ENCODE assay signal across 34 mouse cellular contexts in the genomic region with DNA sequence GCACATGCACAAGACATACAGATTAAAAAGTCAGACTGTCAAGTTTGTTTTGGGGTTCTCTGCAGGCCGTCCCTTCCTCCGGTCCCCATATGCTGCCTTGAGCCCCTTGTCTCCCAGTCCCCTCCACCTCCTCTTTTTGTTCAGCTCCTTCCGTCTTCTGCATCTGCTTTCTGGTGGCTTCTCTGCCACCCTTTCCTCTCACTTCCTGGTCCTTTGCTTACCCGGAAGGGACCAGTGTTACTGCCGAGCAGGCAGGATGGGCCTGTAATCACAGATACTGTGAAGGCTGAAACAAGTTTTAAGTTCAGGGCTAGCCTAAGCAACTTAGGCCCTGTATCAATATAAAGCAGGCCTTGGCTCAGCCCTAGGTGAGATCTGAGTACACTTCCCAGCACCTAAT.
"Had no signal": no experiment of that assay in that cellular context is flagged by ENCODE, and none has a peak within 500 bp of the region (broad histone marks: within the 10 kb centered on the region; RNA-seq: fewer than 3 reads in every experiment).

No protein-coding gene starts in this region.

- H3K27ac ChIP-seq: heart, embryonic 10.5 days; heart, embryonic 13.5 days; heart, embryonic 15.5 days; hindbrain, embryonic 10.5 days; hindbrain, embryonic 12.5 days; hindbrain, embryonic 13.5 days; hindbrain, embryonic 14.5 days; hindbrain, embryonic 15.5 days; hindbrain, postnatal 0 days; intestine, embryonic 15.5 days; kidney, embryonic 15.5 days; kidney, postnatal 0 days; left cerebral cortex, adult 2 months had no signal

- DNase-seq: heart, postnatal 10 days; heart, postnatal 14 days; heart, postnatal 4 days; kidney, adult 11 months; kidney, adult 18-20 months; kidney, adult 2 months; kidney, adult 8-10 months; kidney, adult 9 months; kidney, postnatal 10 days; kidney, postnatal 14 days; kidney, postnatal 25 days; kidney, postnatal 36 days; kidney, postnatal 4 days; layer of hippocampus, adult 9-11 months had no signal

- H3K36me3 ChIP-seq: heart, embryonic 15.5 days had no signal

- H3K9ac ChIP-seq: heart, embryonic 12.5 days; heart, embryonic 13.5 days; heart, embryonic 15.5 days; hindbrain, embryonic 12.5 days; hindbrain, embryonic 13.5 days; hindbrain, embryonic 14.5 days; hindbrain, embryonic 15.5 days; intestine, embryonic 15.5 days; kidney, embryonic 15.5 days had no signal

- H3K4me2 ChIP-seq: heart, embryonic 11.5 days; heart, embryonic 12.5 days; heart, embryonic 13.5 days; heart, embryonic 15.5 days; hindbrain, embryonic 12.5 days; hindbrain, embryonic 13.5 days; hindbrain, embryonic 14.5 days; hindbrain, embryonic 15.5 days; intestine, embryonic 15.5 days; kidney, embryonic 15.5 days had no signal

- H3K4me3 ChIP-seq: heart, embryonic 10.5 days; heart, embryonic 12.5 days; heart, embryonic 13.5 days; heart, embryonic 15.5 days; hindbrain, embryonic 10.5 days; hindbrain, embryonic 12.5 days; hindbrain, embryonic 13.5 days; hindbrain, embryonic 15.5 days; intestine, embryonic 15.5 days; kidney, embryonic 15.5 days; layer of hippocampus, adult 2 months; left cerebral cortex, adult 2 months had no signal

- H3K9me3 ChIP-seq: heart, embryonic 10.5 days; heart, embryonic 12.5 days; heart, embryonic 13.5 days; heart, embryonic 15.5 days; hindbrain, embryonic 10.5 days; hindbrain, embryonic 12.5 days; hindbrain, embryonic 13.5 days; hindbrain, embryonic 15.5 days; intestine, embryonic 15.5 days; kidney, embryonic 15.5 days had no signal

- H3K27me3 ChIP-seq: heart, embryonic 12.5 days; heart, embryonic 13.5 days; heart, embryonic 15.5 days; hindbrain, embryonic 12.5 days; hindbrain, embryonic 13.5 days; hindbrain, embryonic 15.5 days; intestine, embryonic 15.5 days; kidney, embryonic 15.5 days had no signal

- H3K4me1 ChIP-seq: heart, embryonic 12.5 days; heart, embryonic 13.5 days; heart, embryonic 15.5 days; hindbrain, embryonic 10.5 days; hindbrain, embryonic 12.5 days; hindbrain, embryonic 13.5 days; hindbrain, embryonic 15.5 days; intestine, embryonic 15.5 days; kidney, embryonic 15.5 days had no signal

- ATAC-seq: hindbrain, embryonic 16.5 days; hindbrain, postnatal 0 days; inflammation-experienced regulatory T-cells, adult 6 months; intestine, embryonic 15.5 days; intestine, embryonic 16.5 days; intestine, postnatal 0 days had no signal
